In the genomic region with DNA sequence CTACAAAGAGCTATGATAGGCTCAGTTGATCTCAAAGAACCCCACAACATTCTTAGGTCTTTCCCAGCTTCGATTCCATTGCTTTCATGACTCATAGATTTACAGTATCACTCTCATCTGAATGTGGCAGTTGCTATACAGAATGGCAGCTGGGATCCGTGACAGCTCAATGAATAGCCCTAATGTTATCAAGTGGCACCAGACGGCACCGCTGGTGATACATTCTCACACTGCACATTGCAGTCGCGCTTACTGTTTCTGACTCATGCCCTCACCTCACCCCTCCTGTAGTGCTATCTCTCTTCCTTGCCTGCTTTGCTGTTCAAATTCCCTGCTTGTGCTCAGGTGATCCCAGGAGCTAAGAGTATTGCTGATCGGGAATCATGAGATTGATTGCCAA, we compare ENCODE assay signal across 29 mouse cellular contexts.
DNase-seq lines count a peak whose midpoint lies in the region; ATAC-seq and TF ChIP-seq lines count a peak whose summit lies in the region.
"Had no signal": no experiment of that assay in that cellular context is flagged by ENCODE, and none has a peak within 500 bp of the region (broad histone marks: within the 10 kb centered on the region; RNA-seq: fewer than 3 reads in every experiment).

No protein-coding gene starts in this region.

- H3K4me2 ChIP-seq in hindbrain, embryonic 14.5 days (replicated peaks): no peak overlapping the region
- H3K4me2 ChIP-seq in hindbrain, embryonic 11.5 days (replicated peaks; ENCODE audit: low read depth, low read length): no peak overlapping the region
- no peak overlapping the region for H3K4me2 ChIP-seq in liver, embryonic 12.5 days
- no peak overlapping the region for H3K4me2 ChIP-seq in forebrain, embryonic 14.5 days (ENCODE audit: low read length)
- H3K4me2 ChIP-seq: embryonic facial prominence, embryonic 13.5 days; kidney, embryonic 15.5 days; midbrain, embryonic 11.5 days had no signal

- no peak overlapping the region for H3K27ac ChIP-seq in hindbrain, embryonic 14.5 days
- H3K27ac ChIP-seq in hindbrain, embryonic 11.5 days (ENCODE audit: low read depth, low read length): no peak overlapping the region
- H3K27ac ChIP-seq in MEL (ENCODE audit: control insufficient read depth, low read depth, low read length): no peak overlapping the region
- H3K27ac ChIP-seq in liver, embryonic 12.5 days: no peak overlapping the region
- H3K27ac ChIP-seq in forebrain, embryonic 14.5 days (ENCODE audit: low read depth, low read length): no peak overlapping the region
- H3K27ac ChIP-seq: embryonic facial prominence, embryonic 13.5 days; forebrain, embryonic 10.5 days; heart, embryonic 10.5 days; kidney, embryonic 15.5 days; layer of hippocampus, adult 2 months had no signal

- no peak for TF ChIP-seq POLR2A in MEL (IDR thresholded peaks at IDR 0.05; ENCODE audit: control insufficient read depth in 1 of 2, insufficient read depth in 1 of 2, low read depth in 1 of 2, low read length in 2 of 2, poor library complexity in 1 of 2)

- ATAC-seq in hindbrain, embryonic 14.5 days (ENCODE audit: low FRiP score): peak; percentile 48; the same call in 1 of the 2 replicates
- no peak for ATAC-seq in hindbrain, embryonic 11.5 days (ENCODE audit: low FRiP score)
- peak; percentile 77 for ATAC-seq in liver, embryonic 12.5 days
- ATAC-seq in forebrain, embryonic 14.5 days: no peak
- ATAC-seq: CD4-positive, CD25-positive, alpha-beta regulatory T cell, adult 4 months; forebrain, embryonic 16.5 days; hindbrain, embryonic 16.5 days had no signal

- 0 out of 2 replicates have a peak, but pooled peaks cover 6% of the 10 kb centered on the region for H3K9me3 ChIP-seq in hindbrain, embryonic 14.5 days (ENCODE audit: control insufficient read depth, low read length)
- H3K9me3 ChIP-seq in hindbrain, embryonic 11.5 days (ENCODE audit: control insufficient read depth, low read length): no peaks in the 10 kb centered on the region
- H3K9me3 ChIP-seq in MEL (replicated peaks; ENCODE audit: insufficient read depth, low read length): no peaks in the 10 kb centered on the region
- no peaks in the 10 kb centered on the region for H3K9me3 ChIP-seq in liver, embryonic 12.5 days (replicated peaks)
- H3K9me3 ChIP-seq in forebrain, embryonic 14.5 days (replicated peaks; ENCODE audit: control insufficient read depth, low read length): no peaks in the 10 kb centered on the region; the same call in 1 of the 2 replicates
- H3K9me3 ChIP-seq: heart, embryonic 10.5 days; kidney, embryonic 15.5 days had no signal

- no peaks in the 10 kb centered on the region for H3K27me3 ChIP-seq in hindbrain, embryonic 14.5 days (ENCODE audit: control insufficient read depth, insufficient read depth, low read length)
- H3K27me3 ChIP-seq in hindbrain, embryonic 11.5 days (ENCODE audit: control insufficient read depth, insufficient read depth, low read length): no peaks in the 10 kb centered on the region
- no peaks in the 10 kb centered on the region for H3K27me3 ChIP-seq in MEL (ENCODE audit: control insufficient read depth in 1 of 2, insufficient read depth in 2 of 2, low read length in 2 of 2)
- no peaks in the 10 kb centered on the region for H3K27me3 ChIP-seq in liver, embryonic 12.5 days (replicated peaks)
- no peaks in the 10 kb centered on the region for H3K27me3 ChIP-seq in forebrain, embryonic 14.5 days (replicated peaks; ENCODE audit: control insufficient read depth, insufficient read depth, low read length)
- H3K27me3 ChIP-seq: embryonic facial prominence, embryonic 13.5 days; kidney, embryonic 15.5 days had no signal

- no peaks in the 10 kb centered on the region for H3K4me1 ChIP-seq in hindbrain, embryonic 14.5 days (replicated peaks; ENCODE audit: control insufficient read depth, insufficient read depth, low read length)
- no peaks in the 10 kb centered on the region for H3K4me1 ChIP-seq in hindbrain, embryonic 11.5 days (replicated peaks; ENCODE audit: control insufficient read depth, insufficient read depth, low read length)
- H3K4me1 ChIP-seq in MEL (ENCODE audit: control insufficient read depth in 1 of 2, insufficient read depth in 2 of 2, low read length in 2 of 2): no peaks in the 10 kb centered on the region; a peak in 1 of 4 replicates
- H3K4me1 ChIP-seq in liver, embryonic 12.5 days: no peaks in the 10 kb centered on the region
- peaks cover 11% of the 10 kb centered on the region; the same call in 1 of the 2 replicates for H3K4me1 ChIP-seq in forebrain, embryonic 14.5 days (ENCODE audit: control insufficient read depth, insufficient read depth, low read length)
- H3K4me1 ChIP-seq: embryonic facial prominence, embryonic 13.5 days; kidney, embryonic 15.5 days had no signal

- H3K79me2 ChIP-seq in MEL (ENCODE audit: control insufficient read depth, insufficient read depth, low read length, poor library complexity): no peaks in the 10 kb centered on the region

- H3K36me3 ChIP-seq in hindbrain, embryonic 14.5 days (replicated peaks; ENCODE audit: control insufficient read depth, insufficient read depth): no peaks in the 10 kb centered on the region
- H3K36me3 ChIP-seq in hindbrain, embryonic 11.5 days (ENCODE audit: control insufficient read depth, insufficient read depth, low read length): no peaks in the 10 kb centered on the region
- no peaks in the 10 kb centered on the region for H3K36me3 ChIP-seq in MEL (ENCODE audit: control insufficient read depth in 1 of 2, insufficient read depth in 2 of 2, low read length in 2 of 2)
- no peaks in the 10 kb centered on the region for H3K36me3 ChIP-seq in liver, embryonic 12.5 days
- H3K36me3 ChIP-seq in forebrain, embryonic 14.5 days (ENCODE audit: control insufficient read depth, insufficient read depth, low read length): no peaks in the 10 kb centered on the region
- H3K36me3 ChIP-seq: embryonic facial prominence, embryonic 13.5 days; forebrain, embryonic 10.5 days; heart, embryonic 10.5 days; kidney, embryonic 15.5 days had no signal

- no peak for TF ChIP-seq RAD21 in MEL (IDR thresholded peaks at IDR 0.05; ENCODE audit: low read depth, low read length)

- 78% methylated on average over 7 of the region's 7 CpGs for WGBS in hindbrain, embryonic 14.5 days
- 94% methylated on average over 7 of the region's 7 CpGs for WGBS in hindbrain, embryonic 11.5 days
- WGBS in liver, embryonic 12.5 days (ENCODE audit: insufficient replicate concordance): 50% methylated on average over 7 of the region's 7 CpGs
- 87% methylated on average over 7 of the region's 7 CpGs for WGBS in forebrain, embryonic 14.5 days

- no peak overlapping the region for H3K9ac ChIP-seq in hindbrain, embryonic 14.5 days
- H3K9ac ChIP-seq in hindbrain, embryonic 11.5 days (ENCODE audit: low read depth, low read length): no peak overlapping the region
- no peak overlapping the region for H3K9ac ChIP-seq in MEL (ENCODE audit: control insufficient read depth, low read depth, low read length, poor library complexity, severe bottlenecking)
- H3K9ac ChIP-seq in liver, embryonic 12.5 days: no peak overlapping the region
- H3K9ac ChIP-seq in forebrain, embryonic 14.5 days (ENCODE audit: low read length): no peak overlapping the region
- H3K9ac ChIP-seq: embryonic facial prominence, embryonic 13.5 days; kidney, embryonic 15.5 days had no signal

- H3K4me3 ChIP-seq in hindbrain, embryonic 14.5 days (replicated peaks; ENCODE audit: low read length): no peak overlapping the region
- H3K4me3 ChIP-seq in hindbrain, embryonic 11.5 days (ENCODE audit: low read depth, low read length): no peak overlapping the region
- no peak overlapping the region for H3K4me3 ChIP-seq in MEL (ENCODE audit: control insufficient read depth in 1 of 2, insufficient read depth in 1 of 2, low read depth in 2 of 2, low read length in 2 of 2)
- no peak overlapping the region for H3K4me3 ChIP-seq in liver, embryonic 12.5 days
- no peak overlapping the region for H3K4me3 ChIP-seq in forebrain, embryonic 14.5 days (ENCODE audit: low read depth, low read length)
- H3K4me3 ChIP-seq: embryonic facial prominence, embryonic 13.5 days; forebrain, embryonic 10.5 days; heart, embryonic 10.5 days; kidney, embryonic 15.5 days; layer of hippocampus, adult 2 months had no signal

- TF ChIP-seq EP300 in MEL (IDR thresholded peaks at IDR 0.05; ENCODE audit: low read depth in 1 of 2, low read length in 2 of 2): peak; percentile 46 to 81; a peak in 3 of 4 replicates

- TF ChIP-seq CTCF in MEL (IDR thresholded peaks at IDR 0.05 in 2 of 3, conservative IDR thresholded peaks at IDR 0.05 in 1 of 3; ENCODE audit: control insufficient read depth in 1 of 3, insufficient read depth in 1 of 3, low read depth in 2 of 3, low read length in 3 of 3, poor library complexity in 1 of 3, severe bottlenecking in 1 of 3): no peak

- DNase-seq in hindbrain, embryonic 14.5 days (ENCODE audit: low spot score): no peak
- no peak for DNase-seq in hindbrain, embryonic 11.5 days (ENCODE audit: low spot score)
- DNase-seq in MEL (ENCODE audit: low read depth, low spot score) (peak; percentile 35), MN1 (ENCODE audit: low spot score) (peak; percentile 7)
- DNase-seq in natural killer cell, adult 2 months (ENCODE audit: low spot score in 2 of 2): no peak
- DNase-seq in forebrain, embryonic 14.5 days (ENCODE audit: low spot score): no peak
- DNase-seq: adrenal gland, adult 8-10 months; cerebellum, adult 11-12 months; cerebellum, postnatal 10 days; gastrocnemius, postnatal 10 days; heart, postnatal 10 days; kidney, adult 18-20 months; kidney, postnatal 36 days; left cerebral cortex, postnatal 4 days; lung, adult 2 months; lung, postnatal 10 days; right cerebral cortex, postnatal 14 days; thymus, adult 18-20 months; thymus, postnatal 25 days had no signal

TF ChIP-seq in MEL, 35 proteins besides CTCF, POLR2A, EP300 and RAD21:
- TF ChIP-seq ETS1 (IDR thresholded peaks at IDR 0.05; ENCODE audit: low read depth, low read length) (peak; percentile 51), TCF12 (IDR thresholded peaks at IDR 0.05; ENCODE audit: low read depth, low read length) (peak; percentile 62; the same call in 1 of the 2 replicates), ELF1 (IDR thresholded peaks at IDR 0.05; ENCODE audit: low read depth, low read length) (no peak), KAT2A (conservative IDR thresholded peaks at IDR 0.05; ENCODE audit: low read depth, low read length) (no peak), MXI1 (IDR thresholded peaks at IDR 0.05; ENCODE audit: low read depth, low read length) (no peak), GATA1 (IDR thresholded peaks at IDR 0.05; ENCODE audit: low read depth, low read length) (peak; percentile 44; the same call in 1 of the 2 replicates), POLR2AphosphoS2 (IDR thresholded peaks at IDR 0.05; ENCODE audit: low read length) (no peak), TAL1 (IDR thresholded peaks at IDR 0.05; ENCODE audit: low read length) (peak; percentile 53)
TF ChIP-seq in MEL: peak in this region for 4.

Comparison
In these comparisons a context has a peak if more than half of its experiments do, and no peak if none do; other contexts are left out.
1. ATAC-seq: peak in hindbrain, embryonic 14.5 days (single experiment) and liver, embryonic 12.5 days (single experiment); none in hindbrain, embryonic 11.5 days (single experiment) and forebrain, embryonic 14.5 days (single experiment).
2. DNase-seq: peak in MEL (single experiment) and MN1 (single experiment); none in hindbrain, embryonic 14.5 days (single experiment), hindbrain, embryonic 11.5 days (single experiment), natural killer cell, adult 2 months (0 of 2) and forebrain, embryonic 14.5 days (single experiment).